Mouse (Mus musculus): ENCODE data around the gene Psme3.
"Not testable (repeated sequence)": the region's sequence is repeated elsewhere in the genome, so short reads cannot be mapped to it uniquely, and the experiment has no call there.

The Psme3 gene

GRCm38 (mm10) chr11:101312150-101312549, 3.9 kb upstream of the Psme3 start:
- no peak for DNase-seq (ENCODE audit: low spot score in 2 of 2)

GRCm38 (mm10) chr11:101314567-101314966, 1.4 kb upstream of the Psme3 start:
- DNase-seq (ENCODE audit: low spot score in 2 of 2): no peak

GRCm38 (mm10) chr11:101315082-101315650, 847 bp upstream of the Psme3 start:
- DNase-seq (ENCODE audit: low spot score in 2 of 2): no peak

GRCm38 (mm10) chr11:101316501-101316917, 496 bp downstream of the Psme3 start:
- DNase-seq (ENCODE audit: low spot score in 2 of 2): peak in 1 of 2 experiments; percentile 42

GRCm38 (mm10) chr11:101323609-101324008, 7.6 kb downstream of the Psme3 start:
- DNase-seq (ENCODE audit: low spot score in 2 of 2): peak; percentile 77 to 81

GRCm38 (mm10) chr11:101324763-101325162, 8.8 kb downstream of the Psme3 start, which contains the start of gene Aoc2:
Gene Aoc2, plus strand, starts transcription at chr11:101325063.
- DNase-seq (ENCODE audit: low spot score in 2 of 2): no peak

- DNase-seq (ENCODE audit: low spot score in 2 of 2): not testable (repeated sequence)
Observed at GRCm38 (mm10) chr11:101325201-101325600, 9.2 kb downstream of the Psme3 start.

- DNase-seq (ENCODE audit: low spot score in 2 of 2): no peak
Observed at GRCm38 (mm10) chr11:101326147-101326546, 10.1 kb downstream of the Psme3 start.

- DNase-seq (ENCODE audit: low spot score in 2 of 2): no peak
Observed at GRCm38 (mm10) chr11:101327311-101327710, 11.3 kb downstream of the Psme3 start.

- DNase-seq (ENCODE audit: low spot score in 2 of 2): peak; percentile 43 to 51
Observed at GRCm38 (mm10) chr11:101328941-101329635, 13.1 kb downstream of the Psme3 start.

GRCm38 (mm10) chr11:101330371-101330924, 14.4 kb downstream of the Psme3 start, which contains the start of gene Aoc3:
Gene Aoc3, plus strand, starts transcription at chr11:101330605.
- DNase-seq (ENCODE audit: low spot score in 2 of 2): no peak

- not testable (repeated sequence) for DNase-seq (ENCODE audit: low spot score in 2 of 2)
Observed at GRCm38 (mm10) chr11:101330961-101331360, 14.9 kb downstream of the Psme3 start.

- DNase-seq (ENCODE audit: low spot score in 2 of 2): no peak
Observed at GRCm38 (mm10) chr11:101332537-101332936, 16.5 kb downstream of the Psme3 start.

- no peak for DNase-seq (ENCODE audit: low spot score in 2 of 2)
Observed at GRCm38 (mm10) chr11:101334023-101334422, 18.0 kb downstream of the Psme3 start.

GRCm38 (mm10) chr11:101334516-101334915, 18.5 kb downstream of the Psme3 start:
- DNase-seq (ENCODE audit: low spot score in 2 of 2): no peak

GRCm38 (mm10) chr11:101335685-101336084, 19.7 kb downstream of the Psme3 start:
- DNase-seq (ENCODE audit: low spot score in 2 of 2): no peak

GRCm38 (mm10) chr11:101338123-101338760, 22.2 kb downstream of the Psme3 start:
- peak in 1 of 2 experiments; percentile 56 for DNase-seq (ENCODE audit: low spot score in 2 of 2)

GRCm38 (mm10) chr11:101347083-101347775, 31.2 kb downstream of the Psme3 start:
- no peak for DNase-seq (ENCODE audit: low spot score in 2 of 2)

- DNase-seq (ENCODE audit: low spot score in 2 of 2): no peak
Observed at GRCm38 (mm10) chr11:101348774-101349173, 32.8 kb downstream of the Psme3 start.

GRCm38 (mm10) chr11:101349216-101349615, 33.2 kb downstream of the Psme3 start:
- no peak for DNase-seq (ENCODE audit: low spot score in 2 of 2)

- DNase-seq (ENCODE audit: low spot score in 2 of 2): no peak
Observed at GRCm38 (mm10) chr11:101351100-101351720, 35.2 kb downstream of the Psme3 start.
